In genomic region chr4:141546334-141547200, GRCm38 (mm10) we compare ENCODE assay signal across 7 mouse cellular contexts. TPM values are rescaled to one million over a fixed set of nuclear protein-coding genes. Genes with fewer than 3 reads are reported as not detected.
A peak's percentile ranks its signal among the peaks of the same experiment; 100 is the strongest.
DNase-seq lines count a peak whose midpoint lies in the region; ATAC-seq and TF ChIP-seq lines count a peak whose summit lies in the region.

No protein-coding gene starts in this region.

- no peak for TF ChIP-seq CTCF in intestine, postnatal 0 days (IDR thresholded peaks at IDR 0.05; ENCODE audit: low read depth)
- no peak for TF ChIP-seq CTCF in small intestine, adult 2 months (IDR thresholded peaks at IDR 0.05; ENCODE audit: extremely low read depth, insufficient read length, insufficient replicate concordance, low read depth, low read length)

- no peaks in the 10 kb centered on the region for H3K27me3 ChIP-seq in intestine, postnatal 0 days (replicated peaks; ENCODE audit: control insufficient read depth, insufficient read depth, low read length)
- no peaks in the 10 kb centered on the region for H3K27me3 ChIP-seq in midbrain, embryonic 11.5 days (ENCODE audit: control insufficient read depth, insufficient read depth, low read length)
- no peaks in the 10 kb centered on the region for H3K27me3 ChIP-seq in small intestine, adult 2 months (ENCODE audit: control insufficient read depth, insufficient read depth, low read length)

- no peaks in the 10 kb centered on the region for H3K9me3 ChIP-seq in intestine, postnatal 0 days (ENCODE audit: control insufficient read depth)
- H3K9me3 ChIP-seq in midbrain, embryonic 11.5 days (ENCODE audit: control insufficient read depth, low read length), result no peaks in the 10 kb centered on the region

- under 1% methylated on average over 91 of the region's 98 CpGs for WGBS in intestine, postnatal 0 days
- WGBS in midbrain, embryonic 11.5 days, result under 1% methylated on average over 91 of the region's 98 CpGs
- WGBS in small intestine, adult 2 months, result under 1% methylated on average over 87 of the region's 98 CpGs

- intact Hi-C loops in left cerebral cortex, postnatal 4 days (cut with DNase I), result no loop called here

- peak; percentile 73; the same call in 1 of the 2 replicates for TF ChIP-seq POLR2A in small intestine, adult 2 months (IDR thresholded peaks at IDR 0.05; ENCODE audit: low read depth, low read length)

- no peaks in the 10 kb centered on the region for H3K36me3 ChIP-seq in intestine, postnatal 0 days (ENCODE audit: control insufficient read depth, insufficient read depth)
- H3K36me3 ChIP-seq in midbrain, embryonic 11.5 days (ENCODE audit: control insufficient read depth, insufficient read depth, low read length), result no peaks in the 10 kb centered on the region
- H3K36me3 ChIP-seq in small intestine, adult 2 months (ENCODE audit: control insufficient read depth, insufficient read depth, low read length), result no peaks in the 10 kb centered on the region

- peak overlapping the region; percentile 78 for H3K4me3 ChIP-seq in intestine, postnatal 0 days (ENCODE audit: low read depth, low read length)
- H3K4me3 ChIP-seq in midbrain, embryonic 11.5 days (ENCODE audit: low read depth, low read length), result peak overlapping the region; percentile 69
- H3K4me3 ChIP-seq in small intestine, adult 2 months (ENCODE audit: low read depth, low read length), result peak overlapping the region; percentile 79

- no peaks in the 10 kb centered on the region for H3K4me1 ChIP-seq in intestine, postnatal 0 days (replicated peaks; ENCODE audit: control insufficient read depth, insufficient read depth, low read length)
- H3K4me1 ChIP-seq in midbrain, embryonic 11.5 days (ENCODE audit: control insufficient read depth, insufficient read depth, low read length), result peaks cover 19% of the 10 kb centered on the region
- peaks cover 6% of the 10 kb centered on the region; the same call in 1 of the 2 replicates for H3K4me1 ChIP-seq in small intestine, adult 2 months (ENCODE audit: control insufficient read depth, insufficient read depth, insufficient read length, low read length)

- H3K27ac ChIP-seq in intestine, postnatal 0 days (ENCODE audit: low read depth, low read length), result peak overlapping the region; percentile 99
- peak overlapping the region; percentile 99 for H3K27ac ChIP-seq in midbrain, embryonic 11.5 days (ENCODE audit: low read depth, low read length)
- H3K27ac ChIP-seq in small intestine, adult 2 months (ENCODE audit: insufficient read depth, low read depth, low read length), result peak overlapping the region; percentile 100

- H3K9ac ChIP-seq in intestine, postnatal 0 days (ENCODE audit: low read depth, low read length), result peak overlapping the region; percentile 97
- peak overlapping the region; percentile 98 for H3K9ac ChIP-seq in midbrain, embryonic 11.5 days (ENCODE audit: low read length)

- peak; percentile 73 for ATAC-seq in intestine, postnatal 0 days
- peak; percentile 91 for ATAC-seq in midbrain, embryonic 11.5 days (ENCODE audit: low FRiP score)

- DNase-seq in adrenal gland, adult 2 months, result peak; percentile 91
- DNase-seq in embryo, embryonic 11.5 days (ENCODE audit: low read depth, low spot score), result peak; percentile 83
- DNase-seq in gastrocnemius, postnatal 4 days (ENCODE audit: low spot score in 2 of 2), result peak; percentile 63 to 86
- peak; percentile 91 for DNase-seq in left cerebral cortex, postnatal 4 days
- peak; percentile 98 for DNase-seq in midbrain, embryonic 11.5 days (ENCODE audit: low spot score, missing footprints)

- H3K4me2 ChIP-seq in intestine, postnatal 0 days (replicated peaks; ENCODE audit: low read depth), result peak overlapping the region; percentile 97
- peak overlapping the region; percentile 97 for H3K4me2 ChIP-seq in midbrain, embryonic 11.5 days

RNA-seq across cellular contexts. Expression of gene Spen, which starts 8.2 kb away (rescaled TPM):
- 10 to 100 TPM; 37.8 to 55.3 TPM for total RNA-seq in adrenal gland, adult 2 months (2021)
- polyA plus RNA-seq in adrenal gland, adult 2 months (2012; rRNA removed), result 63.9 and 76.4 TPM in 2 replicates
- total RNA-seq in gastrocnemius, postnatal 4 days (2021), result 10 to 100 TPM; 32.7 to 32.9 TPM
- polyA plus RNA-seq in intestine, postnatal 0 days (2015; fragmentation: Nextera tagmentation; extraction: Ambion mirVana), result 3.2 and 4.0 TPM in 2 replicates
- 10 to 100 TPM; 80.6 to 86.1 TPM for total RNA-seq in left cerebral cortex, postnatal 4 days (2021)
- 15.7 and 17.1 TPM in 2 replicates for polyA plus RNA-seq in midbrain, embryonic 11.5 days (2014; fragmentation: Nextera tagmentation; extraction: Ambion mirVana)
- 30.8 and 56.0 TPM in 2 replicates for polyA plus RNA-seq in small intestine, adult 2 months (2012; rRNA removed)

RNA-seq across cellular contexts. Expression of gene Fblim1, which starts 59.3 kb away (rescaled TPM):
- 10 to 100 TPM in 1 of 2 experiments, 1 to 10 TPM in 1; 9.0 to 23.0 TPM for total RNA-seq in adrenal gland, adult 2 months (2021)
- 10.4 and 12.8 TPM in 2 replicates for polyA plus RNA-seq in adrenal gland, adult 2 months (2012; rRNA removed)
- 10 to 100 TPM in 1 of 2 experiments, 1 to 10 TPM in 1; 7.4 to 10.6 TPM for total RNA-seq in gastrocnemius, postnatal 4 days (2021)
- 52.8 and 59.2 TPM in 2 replicates for polyA plus RNA-seq in intestine, postnatal 0 days (2015; fragmentation: Nextera tagmentation; extraction: Ambion mirVana)
- 10 to 100 TPM; 19.8 to 23.8 TPM for total RNA-seq in left cerebral cortex, postnatal 4 days (2021)
- polyA plus RNA-seq in midbrain, embryonic 11.5 days (2014; fragmentation: Nextera tagmentation; extraction: Ambion mirVana), result 20.0 and 21.2 TPM in 2 replicates
- 55.3 and 108 TPM in 2 replicates for polyA plus RNA-seq in small intestine, adult 2 months (2012; rRNA removed)

Comparison
In these comparisons a context has a peak if more than half of its experiments do, and no peak if none do; other contexts are left out.
1. Peak in every context shown above with its lines: DNase-seq, ATAC-seq, H3K4me3 ChIP-seq and H3K27ac ChIP-seq.